Mouse (Mus musculus) hindbrain, embryonic 14.5 days (tissue): Measurements from ENCODE around the gene Ncapd2. TPM values are rescaled to one million over a fixed set of nuclear protein-coding genes. Genes with fewer than 3 reads are reported as not detected.

Experiments used
- ATAC-seq: fragments of 200-750 bp; cut with Nextera tagmentation; 2 replicates; pipeline ENCODE4 v1.8.0; 2017; ENCODE audit warnings: moderate number of reproducible peaks, mild to moderate bottlenecking, moderate TSS enrichment, moderate library complexity; ENCODE audit not compliant: low FRiP score
- DNase-seq: peaks from one replicate; pipeline ENCODE4 v3.0.0-alpha.2; 2015; ENCODE audit warnings: low spot score
- H3K27ac ChIP-seq: fragments of 300-500 bp; sonication (generic); 2 replicates; pipeline ENCODE4 v1.5.1; 2014; ENCODE audit warnings: mild to moderate bottlenecking, moderate library complexity
- H3K27me3 ChIP-seq: fragments of 300-500 bp; sonication (generic); 2 replicates; pipeline ENCODE4 v1.6.1; 2014; ENCODE audit warnings: mild to moderate bottlenecking, low read length, mixed read lengths; ENCODE audit not compliant: control insufficient read depth, insufficient read depth
- H3K36me3 ChIP-seq: fragments of 300-500 bp; sonication (generic); replicated peaks from 2 replicates; pipeline ENCODE4 v1.6.1; 2014; ENCODE audit not compliant: control insufficient read depth, insufficient read depth
- H3K4me1 ChIP-seq: fragments of 300-500 bp; sonication (generic); replicated peaks from 2 replicates; pipeline ENCODE4 v1.6.1; 2014; ENCODE audit warnings: antibody characterized with exemption, low read length, mixed read lengths; ENCODE audit not compliant: control insufficient read depth, insufficient read depth
- H3K4me2 ChIP-seq: fragments of 300-500 bp; sonication (generic); replicated peaks from 2 replicates; pipeline ENCODE4 v1.6.1; 2014; ENCODE audit warnings: mild to moderate bottlenecking, moderate library complexity
- H3K4me3 ChIP-seq: fragments of 300-500 bp; sonication (generic); replicated peaks from 2 replicates; pipeline ENCODE4 v1.5.1; 2014; ENCODE audit warnings: mild to moderate bottlenecking, low read length
- H3K9ac ChIP-seq: fragments of 300-500 bp; sonication (generic); 2 replicates; pipeline ENCODE4 v1.6.1; 2014
- H3K9me3 ChIP-seq: fragments of 300-500 bp; sonication (generic); 2 replicates; pipeline ENCODE4 v1.6.1; 2016; ENCODE audit warnings: low read length; ENCODE audit not compliant: control insufficient read depth
- WGBS: fragments of 180-500 bp; shearing (Covaris S2); extraction: QIAGEN DNeasy Blood & Tissue Kit; methylation state at CpG from one replicate; pipeline ENCODE4 v1.1.7; 2014; 5-methylcytosine and 5-hydroxymethylcytosine counted together
- polyA plus RNA-seq: library from polyadenylated mRNA; unstranded; fragments of >200 nt; fragmentation: Nextera tagmentation; extraction: Ambion mirVana; gene quantifications from 2 replicates; pipeline ENCODE4 v1.2.1, GENCODE M21; 2014

Gene Ncapd2
- polyA plus RNA-seq, 1 experiment from 2014 or later, result 40.1 TPM

DNA sequence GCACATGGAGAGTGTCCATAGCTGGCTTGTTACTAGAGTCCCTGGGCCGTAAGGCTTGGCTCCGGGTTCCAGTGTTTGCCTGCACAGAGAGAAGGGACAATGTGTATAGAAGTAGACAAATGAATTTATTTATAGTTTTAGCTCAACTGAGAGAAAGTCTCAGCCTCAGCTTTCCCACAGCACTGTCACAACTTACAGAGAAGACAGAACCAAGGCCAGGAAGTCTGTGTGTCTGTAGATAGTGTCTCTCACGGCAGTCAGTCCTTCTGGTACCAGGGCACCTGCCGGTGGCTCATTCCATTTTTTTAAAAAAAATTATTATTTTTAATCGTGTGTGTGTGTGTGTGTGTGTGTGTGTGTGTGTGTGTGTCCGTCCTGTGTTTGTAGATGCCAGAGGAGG, 41.0 kb upstream of the Ncapd2 start:
- no peak overlapping the region for H3K9ac ChIP-seq
- peaks cover 18% of the 10 kb centered on the region for H3K4me1 ChIP-seq
- no peaks in the 10 kb centered on the region for H3K36me3 ChIP-seq
- 79% methylated on average over 6 of the region's 6 CpGs for WGBS
- H3K4me2 ChIP-seq, result 0 out of 2 replicates have a peak overlapping the region, but pooled peaks have one; percentile 84
- no peak overlapping the region for H3K27ac ChIP-seq
- H3K4me3 ChIP-seq, result no peak overlapping the region
- ATAC-seq (no peak), DNase-seq (no peak)
- H3K9me3 ChIP-seq, result no peaks in the 10 kb centered on the region
- no peaks in the 10 kb centered on the region for H3K27me3 ChIP-seq

DNA sequence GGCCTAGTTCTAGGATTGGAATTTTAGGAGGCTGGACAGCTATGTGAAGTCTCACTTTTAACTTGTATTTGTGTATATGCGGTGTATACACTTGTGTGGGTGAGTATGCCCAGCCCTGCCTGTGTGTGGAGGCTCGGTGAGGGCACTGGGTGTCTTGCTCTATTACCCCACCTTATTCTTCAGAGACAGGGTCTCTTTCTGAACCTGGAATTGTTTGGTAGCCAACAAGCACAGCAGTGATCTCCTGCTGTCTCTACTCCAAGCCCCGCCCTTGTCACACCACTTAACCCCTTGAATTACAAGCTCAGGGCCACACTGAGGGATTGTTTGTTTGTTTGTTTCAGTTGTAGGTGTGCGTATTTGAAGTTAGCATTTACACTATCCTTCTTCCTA, 40.5 kb upstream of the Ncapd2 start:
- Histone ChIP-seq H3K4me2 (peak overlapping the region; percentile 84), H3K9ac (peak overlapping the region; percentile 58), H3K4me1 (peaks cover 18% of the 10 kb centered on the region), H3K27ac (no peak overlapping the region), H3K4me3 (peak overlapping the region; percentile 35), H3K36me3 (no peaks in the 10 kb centered on the region), H3K27me3 (no peaks in the 10 kb centered on the region), H3K9me3 (no peaks in the 10 kb centered on the region)
- 57% methylated on average over 4 of the region's 4 CpGs for WGBS
- ATAC-seq, result no peak
- DNase-seq, result no peak

DNA sequence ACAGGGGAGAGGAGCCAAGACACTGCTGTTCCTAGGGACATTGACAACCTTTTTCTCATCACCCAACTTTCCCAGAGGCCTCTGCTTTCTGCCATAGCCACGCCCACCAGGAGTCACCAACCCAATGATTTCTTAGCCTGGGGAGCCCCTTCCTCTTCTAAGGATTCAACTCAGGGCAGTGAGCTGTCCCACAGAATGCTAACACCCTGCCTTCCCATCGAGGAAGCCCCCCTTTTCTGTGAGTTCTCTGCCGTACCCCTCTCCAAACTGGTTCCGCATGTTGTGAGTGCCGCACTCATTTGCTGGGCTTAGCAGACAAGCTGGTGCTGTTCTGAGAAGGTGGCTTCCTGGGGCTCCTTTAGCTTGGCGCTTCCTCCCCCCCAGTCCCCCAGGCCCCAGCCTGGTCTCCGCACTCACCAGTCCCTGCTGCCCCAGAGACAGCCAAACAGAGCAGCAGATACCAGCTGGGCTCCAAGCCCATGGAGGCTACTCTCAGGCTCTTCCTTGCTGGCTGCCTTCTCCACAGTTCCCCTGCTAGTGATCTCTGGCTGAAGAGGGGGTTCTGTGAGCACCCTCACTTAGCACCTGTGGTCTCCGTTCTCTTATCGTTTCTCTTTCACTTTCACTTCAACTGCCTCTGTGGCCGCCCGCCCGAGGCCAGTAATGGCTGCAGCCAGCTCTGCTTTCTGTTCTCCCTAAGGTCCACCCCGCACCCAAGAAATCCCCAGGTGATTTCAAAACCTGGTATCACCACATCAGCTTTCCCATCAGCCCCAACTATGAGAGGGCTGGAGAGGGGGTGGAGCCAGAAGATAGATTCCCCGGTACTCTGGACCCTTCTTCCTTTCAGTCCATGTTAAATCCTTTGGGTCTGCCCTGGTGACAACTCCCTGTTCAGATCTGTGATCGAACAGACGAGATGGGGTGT, 39.9 kb upstream of the Ncapd2 start, which contains the start of gene Tapbpl:
Gene Tapbpl, minus strand, starts transcription at position 744 of the 928 bp plus-strand sequence.
- H3K4me3 ChIP-seq, result peak within 1 kb of the TSS; percentile 35
- H3K4me2 ChIP-seq, result peak within 1 kb of the TSS; percentile 84
- ATAC-seq (peak; percentile 84), DNase-seq (peak; percentile 68)
- WGBS, result 9% methylated on average over 16 of the region's 16 CpGs
- no peaks in the 10 kb centered on the region for H3K9me3 ChIP-seq
- H3K27me3 ChIP-seq, result no peaks in the 10 kb centered on the region
- H3K9ac ChIP-seq, result peak within 1 kb of the TSS; percentile 58
- H3K27ac ChIP-seq, result peak within 1 kb of the TSS; percentile 57
- H3K36me3 ChIP-seq, result no peaks in the 10 kb centered on the region
- H3K4me1 ChIP-seq, result peaks cover 18% of the 10 kb centered on the region

DNA sequence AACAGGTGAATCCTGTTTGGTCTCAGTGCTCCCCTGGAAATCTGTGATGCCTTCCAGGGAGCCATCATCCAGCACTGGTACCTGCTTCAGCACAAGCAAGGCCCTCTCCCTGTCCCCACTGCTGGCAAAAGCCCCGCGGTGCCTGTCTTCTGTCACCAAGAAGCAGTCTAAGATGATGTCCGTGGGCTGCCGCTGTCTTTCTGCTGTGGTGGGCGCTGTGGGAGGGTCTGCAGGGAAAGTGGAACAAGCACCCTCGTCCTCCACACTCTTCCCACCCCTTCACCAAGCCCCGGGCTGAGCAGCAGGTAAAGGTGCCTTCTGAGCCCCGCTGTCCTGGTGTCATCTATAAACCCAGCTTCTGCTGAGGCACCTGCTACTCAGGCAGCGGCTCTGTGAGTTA, 39.1 kb upstream of the Ncapd2 start:
- Histone ChIP-seq H3K9ac (peak overlapping the region; percentile 58), H3K36me3 (no peaks in the 10 kb centered on the region), H3K9me3 (no peaks in the 10 kb centered on the region), H3K4me1 (peaks cover 18% of the 10 kb centered on the region), H3K4me3 (no peak overlapping the region), H3K27me3 (no peaks in the 10 kb centered on the region), H3K4me2 (peak overlapping the region; percentile 84), H3K27ac (peak overlapping the region; percentile 43; the same call in 1 of the 2 replicates)
- 66% methylated on average over 9 of the region's 9 CpGs for WGBS
- DNase-seq, result no peak
- ATAC-seq, result peak; percentile 2; the same call in 1 of the 2 replicates

DNA sequence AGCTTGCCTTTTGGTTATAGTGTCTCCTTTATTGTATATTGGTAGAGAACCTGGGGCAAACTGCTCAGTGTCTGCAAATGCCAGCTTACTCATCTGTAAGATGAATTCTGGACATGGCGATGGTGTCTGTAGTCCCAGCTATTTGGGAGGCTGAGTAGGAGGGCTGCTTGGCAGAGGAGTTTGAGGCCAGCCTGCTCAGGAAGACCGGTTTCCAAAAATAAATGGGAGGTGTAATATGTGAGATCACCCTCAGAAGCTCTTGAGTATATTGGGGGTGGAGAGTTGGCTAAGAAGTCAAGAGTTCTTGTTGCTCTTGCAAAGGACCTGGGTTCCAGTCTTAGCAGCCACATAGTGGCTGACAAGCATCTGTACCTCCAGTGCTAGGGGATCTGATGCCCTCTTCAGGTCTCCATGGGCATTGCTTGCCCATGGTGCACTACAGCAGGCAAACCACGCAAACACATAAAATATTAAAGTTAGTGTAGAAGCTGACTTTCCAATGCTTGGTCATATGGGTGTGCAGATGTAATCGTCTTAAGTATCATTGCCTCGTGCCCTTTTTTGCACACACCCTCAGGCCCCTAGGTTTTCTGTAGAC, 34.1 kb upstream of the Ncapd2 start:
- H3K4me3 ChIP-seq, result no peak overlapping the region
- no peaks in the 10 kb centered on the region for H3K27me3 ChIP-seq
- no peak overlapping the region for H3K27ac ChIP-seq
- DNase-seq (no peak), ATAC-seq (no peak)
- H3K36me3 ChIP-seq, result no peaks in the 10 kb centered on the region
- H3K9me3 ChIP-seq, result no peaks in the 10 kb centered on the region
- H3K4me1 ChIP-seq, result peaks cover 2% of the 10 kb centered on the region
- WGBS, result 86% methylated on average over 5 of the region's 5 CpGs
- no peak overlapping the region for H3K4me2 ChIP-seq
- H3K9ac ChIP-seq, result no peak overlapping the region

DNA sequence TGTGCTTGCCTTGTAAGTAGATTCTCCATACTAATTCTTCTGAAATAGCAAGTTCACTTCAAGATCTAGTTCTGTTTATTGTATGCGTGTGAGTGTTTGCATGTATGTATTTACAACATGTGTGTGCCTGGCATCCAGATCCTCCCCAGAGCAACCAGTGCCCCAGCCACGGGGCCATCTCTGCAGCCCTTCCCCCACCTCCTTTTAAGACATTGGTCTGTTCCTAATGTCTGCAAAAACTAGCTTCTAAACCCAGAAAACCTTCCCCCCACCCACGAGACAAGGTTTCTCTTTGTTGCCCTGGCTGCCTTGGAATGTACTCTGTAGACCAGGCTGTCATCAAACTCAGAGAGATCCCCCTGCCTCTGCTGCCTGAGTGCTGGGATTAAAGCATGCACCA, 31.1 kb upstream of the Ncapd2 start:
- no peaks in the 10 kb centered on the region for H3K9me3 ChIP-seq
- H3K9ac ChIP-seq, result no peak overlapping the region
- no peak overlapping the region for H3K4me3 ChIP-seq
- no peak overlapping the region for H3K4me2 ChIP-seq
- no peak overlapping the region for H3K27ac ChIP-seq
- DNase-seq (no peak), ATAC-seq (no peak)
- no peaks in the 10 kb centered on the region for H3K36me3 ChIP-seq
- WGBS, result 83% methylated on average over 3 of the region's 3 CpGs
- no peaks in the 10 kb centered on the region for H3K27me3 ChIP-seq
- H3K4me1 ChIP-seq, result no peaks in the 10 kb centered on the region

DNA sequence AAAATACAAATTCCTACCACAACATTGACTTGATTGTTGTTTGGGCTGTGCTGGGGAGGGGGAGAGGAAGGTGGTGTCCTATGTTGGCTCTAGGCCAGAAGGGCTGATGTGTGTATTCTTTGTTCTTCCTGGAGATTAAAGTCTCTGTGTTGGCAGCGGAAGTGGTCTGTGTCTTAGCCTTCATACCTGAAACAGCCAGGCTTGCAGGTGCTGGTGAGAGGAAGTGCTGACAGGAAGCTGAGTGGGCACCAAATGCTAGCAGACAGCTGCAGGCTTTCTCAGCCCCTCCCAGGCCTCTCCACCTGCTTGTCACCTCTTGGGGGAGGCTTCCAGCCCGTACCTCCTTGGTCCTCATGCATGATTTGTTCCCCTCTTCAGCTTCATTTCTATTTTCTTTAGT, 30.6 kb upstream of the Ncapd2 start:
- Histone ChIP-seq H3K27ac (no peak overlapping the region), H3K4me2 (no peak overlapping the region), H3K4me1 (no peaks in the 10 kb centered on the region), H3K27me3 (no peaks in the 10 kb centered on the region), H3K9ac (no peak overlapping the region), H3K9me3 (no peaks in the 10 kb centered on the region), H3K36me3 (no peaks in the 10 kb centered on the region), H3K4me3 (no peak overlapping the region)
- DNase-seq, result no peak
- WGBS, result 87% methylated on average over 2 of the region's 2 CpGs
- ATAC-seq, result no peak

DNA sequence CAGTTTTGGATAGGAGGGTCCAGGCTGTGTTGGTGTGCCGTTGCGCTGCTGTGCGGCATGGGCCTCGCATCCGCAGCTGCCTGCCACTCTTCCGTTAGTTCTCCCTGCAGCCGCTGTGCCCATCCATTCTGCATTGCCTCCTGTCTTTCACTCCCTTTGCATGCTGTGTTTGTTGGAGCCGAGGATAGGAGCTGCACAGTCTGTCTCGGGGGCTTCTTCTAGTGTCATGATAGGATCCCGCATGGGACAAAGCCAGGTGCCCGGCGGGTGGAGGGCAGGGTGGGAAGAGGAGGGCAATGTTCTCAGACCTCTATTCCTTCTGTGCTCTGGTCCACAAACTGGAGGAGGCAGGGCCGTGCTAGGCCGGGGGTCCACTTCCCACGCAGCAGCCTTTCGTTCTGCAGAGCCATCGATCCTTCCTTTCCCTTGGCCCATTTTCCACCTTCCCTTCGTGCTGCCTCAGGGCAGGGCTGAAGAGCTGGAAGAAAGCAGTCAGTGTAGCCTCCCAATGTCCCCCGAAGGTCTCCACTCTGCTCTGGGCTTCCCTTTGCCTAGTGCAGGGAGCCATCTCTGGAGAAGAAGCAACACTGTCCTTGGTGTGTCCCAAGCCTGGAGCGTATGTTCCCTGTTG, 29.7 kb upstream of the Ncapd2 start:
- peaks cover 4% of the 10 kb centered on the region for H3K4me1 ChIP-seq
- no peak overlapping the region for H3K4me2 ChIP-seq
- no peaks in the 10 kb centered on the region for H3K36me3 ChIP-seq
- no peaks in the 10 kb centered on the region for H3K9me3 ChIP-seq
- H3K9ac ChIP-seq, result no peak overlapping the region
- WGBS, result 93% methylated on average over 20 of the region's 20 CpGs
- no peak for ATAC-seq
- DNase-seq, result no peak
- H3K27me3 ChIP-seq, result no peaks in the 10 kb centered on the region
- H3K4me3 ChIP-seq, result no peak overlapping the region
- no peak overlapping the region for H3K27ac ChIP-seq

DNA sequence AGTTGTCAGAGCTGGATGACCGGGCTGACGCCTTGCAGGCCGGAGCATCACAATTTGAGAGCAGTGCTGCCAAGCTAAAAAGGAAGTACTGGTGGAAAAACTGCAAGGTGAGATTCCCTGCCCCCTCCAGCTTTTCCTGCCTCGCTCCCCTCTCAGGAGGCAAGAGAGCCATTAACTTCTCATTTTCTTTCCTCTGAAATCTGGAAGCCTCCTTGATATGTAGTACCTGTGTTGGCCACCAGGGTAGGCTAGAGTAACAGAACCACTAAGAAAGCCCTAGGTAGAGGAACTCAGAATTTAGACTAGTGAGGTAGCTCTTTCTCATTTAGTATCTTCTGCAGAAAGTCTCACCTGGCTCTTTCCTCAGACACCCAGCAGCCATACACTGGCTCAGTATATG, 27.5 kb upstream of the Ncapd2 start:
- no peak overlapping the region for H3K27ac ChIP-seq
- ATAC-seq, result no peak
- peaks cover 6% of the 10 kb centered on the region for H3K4me1 ChIP-seq
- no peaks in the 10 kb centered on the region for H3K9me3 ChIP-seq
- H3K27me3 ChIP-seq, result 0 out of 2 replicates have a peak, but pooled peaks cover 2% of the 10 kb centered on the region
- no peak overlapping the region for H3K4me3 ChIP-seq
- no peak overlapping the region for H3K4me2 ChIP-seq
- H3K36me3 ChIP-seq, result no peaks in the 10 kb centered on the region
- H3K9ac ChIP-seq, result no peak overlapping the region
- WGBS, result 77% methylated on average over 4 of the region's 4 CpGs
- peak; percentile 66 for DNase-seq
